Mouse (Mus musculus): ENCODE data around the gene Slc25a44.
"Not testable (repeated sequence)": the region's sequence is repeated elsewhere in the genome, so short reads cannot be mapped to it uniquely, and the experiment has no call there.

- not testable (repeated sequence) for TF ChIP-seq CTCF (IDR thresholded peaks at IDR 0.05; ENCODE audit: borderline replicate concordance, insufficient read depth, low read depth, low read length); POLR2A (IDR thresholded peaks at IDR 0.05; ENCODE audit: borderline replicate concordance, insufficient read depth, low read length)
These were observed 48.3 kb downstream of the Slc25a44 start for GRCm38 (mm10) chr3:88376644-88377043.

Data from cerebellum, adult 2 months (tissue).